10 mouse cellular contexts compared by ENCODE assay signal in genomic region chr9:103398509-103399157, GRCm38 (mm10). TPM values are rescaled to one million over a fixed set of nuclear protein-coding genes. Genes with fewer than 3 reads are reported as not detected.
A peak's percentile ranks its signal among the peaks of the same experiment; 100 is the strongest.
DNase-seq lines count a peak whose midpoint lies in the region; ATAC-seq and TF ChIP-seq lines count a peak whose summit lies in the region.
"Had no signal": no experiment of that assay in that cellular context is flagged by ENCODE, and none has a peak within 500 bp of the region (broad histone marks: within the 10 kb centered on the region; RNA-seq: fewer than 3 reads in every experiment).

No protein-coding gene starts in this region.

- no peak for TF ChIP-seq POLR2A in testis, adult 2 months (IDR thresholded peaks at IDR 0.05; ENCODE audit: control insufficient read depth, low read depth, low read length)

- H3K27me3 ChIP-seq in testis, adult 2 months (ENCODE audit: control insufficient read depth, insufficient read depth, low read length): no peaks in the 10 kb centered on the region
- H3K27me3 ChIP-seq in stomach, embryonic 16.5 days (ENCODE audit: control insufficient read depth, insufficient read depth, low read length): no peaks in the 10 kb centered on the region
- H3K27me3 ChIP-seq: embryonic facial prominence, embryonic 12.5 days had no signal

- H3K4me1 ChIP-seq in testis, adult 2 months (ENCODE audit: control insufficient read depth, insufficient read depth, low read length): no peaks in the 10 kb centered on the region; the same call in 1 of the 2 replicates
- H3K4me1 ChIP-seq in stomach, embryonic 16.5 days (ENCODE audit: control insufficient read depth, insufficient read depth, low read length): no peaks in the 10 kb centered on the region; the same call in 1 of the 2 replicates

- no peaks in the 10 kb centered on the region for H3K9me3 ChIP-seq in stomach, embryonic 16.5 days (replicated peaks; ENCODE audit: control insufficient read depth, low read length)
- H3K9me3 ChIP-seq: embryonic facial prominence, embryonic 12.5 days; G1E had no signal

- DNase-seq in heart, adult 11 months: peak; percentile 94
- DNase-seq in heart, postnatal 25 days (ENCODE audit: low spot score): no peak
- DNase-seq in testis, postnatal 14 days (ENCODE audit: low spot score): no peak
- peak; percentile 14 to 23 for DNase-seq in kidney, postnatal 4 days
- DNase-seq in ovary, postnatal 36 days (ENCODE audit: low spot score): no peak

- no peak overlapping the region for H3K4me2 ChIP-seq in stomach, embryonic 16.5 days (ENCODE audit: low read depth, low read length)
- H3K4me2 ChIP-seq: embryonic facial prominence, embryonic 12.5 days had no signal

- H3K4me3 ChIP-seq in testis, adult 2 months (ENCODE audit: control insufficient read depth, low read depth, low read length): no peak overlapping the region
- no peak overlapping the region for H3K4me3 ChIP-seq in stomach, embryonic 16.5 days (replicated peaks; ENCODE audit: low read length)
- H3K4me3 ChIP-seq: embryonic facial prominence, embryonic 12.5 days had no signal

- peak; percentile 56; the same call in 1 of the 2 replicates for ATAC-seq in stomach, embryonic 16.5 days (ENCODE audit: insufficient read depth, low FRiP score)
- no peak for ATAC-seq in CD4-positive, CD25-positive, alpha-beta regulatory T cell, adult 4 months

- no peaks in the 10 kb centered on the region for H3K36me3 ChIP-seq in testis, adult 2 months (ENCODE audit: control insufficient read depth, insufficient read depth, low read length)
- no peaks in the 10 kb centered on the region for H3K36me3 ChIP-seq in stomach, embryonic 16.5 days (ENCODE audit: control insufficient read depth, insufficient read depth, low read length)
- H3K36me3 ChIP-seq: embryonic facial prominence, embryonic 12.5 days; G1E had no signal

- 45% methylated on average over 21 of the region's 21 CpGs for WGBS in stomach, embryonic 16.5 days

- intact Hi-C loops in heart, postnatal 25 days (cut with DNase I): no loop called here

- 0 out of 2 replicates have a peak overlapping the region, but pooled peaks have one; percentile 13 for H3K27ac ChIP-seq in testis, adult 2 months (ENCODE audit: control insufficient read depth, insufficient read depth, low read depth, low read length)
- no peak overlapping the region for H3K27ac ChIP-seq in stomach, embryonic 16.5 days (ENCODE audit: low read length)
- H3K27ac ChIP-seq: embryonic facial prominence, embryonic 12.5 days had no signal

- H3K9ac ChIP-seq in stomach, embryonic 16.5 days (ENCODE audit: low read length): no peak overlapping the region
- H3K9ac ChIP-seq: embryonic facial prominence, embryonic 12.5 days had no signal

- no peak for TF ChIP-seq CTCF in testis, adult 2 months (IDR thresholded peaks at IDR 0.05; ENCODE audit: control insufficient read depth, insufficient read depth, insufficient replicate concordance, low read depth, low read length)

RNA-seq across cellular contexts. Expression of gene Cdv3, which starts 33.0 kb away (rescaled TPM):
- total RNA-seq in heart, postnatal 25 days (2021): 100 to 1,000 TPM; 102 to 104 TPM
- polyA plus RNA-seq in testis, adult 2 months (2012; rRNA removed): 229 and 317 TPM in 2 replicates
- polyA plus RNA-seq in stomach, embryonic 16.5 days (2015; fragmentation: Nextera tagmentation; extraction: Ambion mirVana): 80.8 and 91.8 TPM in 2 replicates
- polyA plus RNA-seq in CD4-positive, CD25-positive, alpha-beta regulatory T cell, adult 4 months (2017; shearing (Covaris generic)): 100 to 1,000 TPM in 1 of 2 experiments, 10 to 100 TPM in 1; 97.5 to 227 TPM

Comparison
In these comparisons a context has a peak if more than half of its experiments do, and no peak if none do; other contexts are left out.
1. DNase-seq: peak in heart, adult 11 months (single experiment) and kidney, postnatal 4 days (2 of 2); none in heart, postnatal 25 days (single experiment), testis, postnatal 14 days (single experiment) and ovary, postnatal 36 days (single experiment).